Mouse (Mus musculus): ENCODE data around the gene Znrf1. TPM values are rescaled to one million over a fixed set of nuclear protein-coding genes. Genes with fewer than 3 reads are reported as not detected.

The Znrf1 gene
- polyA plus RNA-seq, 1 experiment from 2014 or later, result 39.3 TPM

GRCm38 (mm10) chr8:111521713-111522429 is 14.0 kb upstream of the Znrf1 start, which contains the start of gene Wdr59:
Gene Wdr59 (minus strand): TSS chr8:111522092.
- peak; percentile 100 for ATAC-seq (replicated peaks; ENCODE audit: insufficient number of reproducible peaks, low FRiP score, low TSS enrichment, low read depth)
- H3K4me3 ChIP-seq (ENCODE audit: low read depth, low read length), result peak within 1 kb of the TSS; percentile 69
- H3K27me3 ChIP-seq (ENCODE audit: control insufficient read depth, insufficient read depth, low read length), result no peaks in the 10 kb centered on the region
- no peaks in the 10 kb centered on the region for H3K36me3 ChIP-seq (replicated peaks; ENCODE audit: control insufficient read depth, insufficient read depth, low read depth, low read length)
- H3K4me2 ChIP-seq (ENCODE audit: low read depth, low read length), result peak within 1 kb of the TSS; percentile 61
- DNase-seq (ENCODE audit: low spot score), result peak; percentile 99
- H3K9me3 ChIP-seq (replicated peaks; ENCODE audit: control insufficient read depth, low read length), result no peaks in the 10 kb centered on the region
- H3K9ac ChIP-seq (replicated peaks; ENCODE audit: low read length), result peak within 1 kb of the TSS; percentile 61
- 1% methylated on average over 34 of the region's 34 CpGs for WGBS
- H3K4me1 ChIP-seq (ENCODE audit: control insufficient read depth, insufficient read depth, low read length), result no peaks in the 10 kb centered on the region
- H3K27ac ChIP-seq (replicated peaks; ENCODE audit: low read depth, low read length), result no peak within 1 kb of the TSS

GRCm38 (mm10) chr8:111526403-111527024 is 9.4 kb upstream of the Znrf1 start:
- H3K27me3 ChIP-seq (ENCODE audit: control insufficient read depth, insufficient read depth, low read length), result no peaks in the 10 kb centered on the region
- no peak for ATAC-seq (replicated peaks; ENCODE audit: insufficient number of reproducible peaks, low FRiP score, low TSS enrichment, low read depth)
- no peak for DNase-seq (ENCODE audit: low spot score)
- WGBS, result 71% methylated on average over 6 of the region's 6 CpGs
- no peak overlapping the region for H3K9ac ChIP-seq (replicated peaks; ENCODE audit: low read length)
- no peaks in the 10 kb centered on the region for H3K36me3 ChIP-seq (replicated peaks; ENCODE audit: control insufficient read depth, insufficient read depth, low read depth, low read length)
- H3K9me3 ChIP-seq (replicated peaks; ENCODE audit: control insufficient read depth, low read length), result no peaks in the 10 kb centered on the region
- H3K4me1 ChIP-seq (ENCODE audit: control insufficient read depth, insufficient read depth, low read length), result no peaks in the 10 kb centered on the region
- H3K4me3 ChIP-seq (ENCODE audit: low read depth, low read length), result no peak overlapping the region
- no peak overlapping the region for H3K4me2 ChIP-seq (ENCODE audit: low read depth, low read length)
- no peak overlapping the region for H3K27ac ChIP-seq (replicated peaks; ENCODE audit: low read depth, low read length)

- WGBS, result 75% methylated on average over 8 of the region's 8 CpGs
- Histone ChIP-seq H3K27me3 (ENCODE audit: control insufficient read depth, insufficient read depth, low read length) (no peaks in the 10 kb centered on the region), H3K9ac (replicated peaks; ENCODE audit: low read length) (no peak overlapping the region), H3K9me3 (replicated peaks; ENCODE audit: control insufficient read depth, low read length) (no peaks in the 10 kb centered on the region), H3K36me3 (replicated peaks; ENCODE audit: control insufficient read depth, insufficient read depth, low read depth, low read length) (no peaks in the 10 kb centered on the region), H3K4me2 (ENCODE audit: low read depth, low read length) (no peak overlapping the region), H3K27ac (replicated peaks; ENCODE audit: low read depth, low read length) (no peak overlapping the region), H3K4me1 (ENCODE audit: control insufficient read depth, insufficient read depth, low read length) (no peaks in the 10 kb centered on the region), H3K4me3 (ENCODE audit: low read depth, low read length) (no peak overlapping the region)
- DNase-seq (ENCODE audit: low spot score), result no peak
- ATAC-seq (replicated peaks; ENCODE audit: insufficient number of reproducible peaks, low FRiP score, low TSS enrichment, low read depth), result no peak
These were observed 8.7 kb upstream of the Znrf1 start for GRCm38 (mm10) chr8:111527149-111527548.

GRCm38 (mm10) chr8:111528071-111528470 is 7.8 kb upstream of the Znrf1 start:
- WGBS, result 75% methylated on average over 5 of the region's 5 CpGs
- H3K27ac ChIP-seq (replicated peaks; ENCODE audit: low read depth, low read length), result no peak overlapping the region
- H3K4me3 ChIP-seq (ENCODE audit: low read depth, low read length), result no peak overlapping the region
- H3K36me3 ChIP-seq (replicated peaks; ENCODE audit: control insufficient read depth, insufficient read depth, low read depth, low read length), result no peaks in the 10 kb centered on the region
- no peaks in the 10 kb centered on the region for H3K4me1 ChIP-seq (ENCODE audit: control insufficient read depth, insufficient read depth, low read length)
- no peaks in the 10 kb centered on the region for H3K27me3 ChIP-seq (ENCODE audit: control insufficient read depth, insufficient read depth, low read length)
- no peak overlapping the region for H3K9ac ChIP-seq (replicated peaks; ENCODE audit: low read length)
- no peaks in the 10 kb centered on the region for H3K9me3 ChIP-seq (replicated peaks; ENCODE audit: control insufficient read depth, low read length)
- no peak overlapping the region for H3K4me2 ChIP-seq (ENCODE audit: low read depth, low read length)
- ATAC-seq (replicated peaks; ENCODE audit: insufficient number of reproducible peaks, low FRiP score, low TSS enrichment, low read depth), result no peak
- DNase-seq (ENCODE audit: low spot score), result no peak

- no peak overlapping the region for H3K4me3 ChIP-seq (ENCODE audit: low read depth, low read length)
- H3K9ac ChIP-seq (replicated peaks; ENCODE audit: low read length), result no peak overlapping the region
- no peaks in the 10 kb centered on the region for H3K27me3 ChIP-seq (ENCODE audit: control insufficient read depth, insufficient read depth, low read length)
- no peaks in the 10 kb centered on the region for H3K4me1 ChIP-seq (ENCODE audit: control insufficient read depth, insufficient read depth, low read length)
- ATAC-seq (replicated peaks; ENCODE audit: insufficient number of reproducible peaks, low FRiP score, low TSS enrichment, low read depth) (no peak), DNase-seq (ENCODE audit: low spot score) (no peak)
- 73% methylated on average over 12 of the region's 12 CpGs for WGBS
- no peaks in the 10 kb centered on the region for H3K9me3 ChIP-seq (replicated peaks; ENCODE audit: control insufficient read depth, low read length)
- no peak overlapping the region for H3K27ac ChIP-seq (replicated peaks; ENCODE audit: low read depth, low read length)
- no peak overlapping the region for H3K4me2 ChIP-seq (ENCODE audit: low read depth, low read length)
- H3K36me3 ChIP-seq (replicated peaks; ENCODE audit: control insufficient read depth, insufficient read depth, low read depth, low read length), result no peaks in the 10 kb centered on the region
These were observed 4.7 kb upstream of the Znrf1 start for GRCm38 (mm10) chr8:111531191-111531590.

- Histone ChIP-seq H3K9ac (replicated peaks; ENCODE audit: low read length) (no peak overlapping the region), H3K4me1 (ENCODE audit: control insufficient read depth, insufficient read depth, low read length) (no peaks in the 10 kb centered on the region), H3K27ac (replicated peaks; ENCODE audit: low read depth, low read length) (no peak overlapping the region), H3K4me2 (ENCODE audit: low read depth, low read length) (no peak overlapping the region), H3K27me3 (ENCODE audit: control insufficient read depth, insufficient read depth, low read length) (no peaks in the 10 kb centered on the region), H3K36me3 (replicated peaks; ENCODE audit: control insufficient read depth, insufficient read depth, low read depth, low read length) (no peaks in the 10 kb centered on the region), H3K9me3 (replicated peaks; ENCODE audit: control insufficient read depth, low read length) (no peaks in the 10 kb centered on the region), H3K4me3 (ENCODE audit: low read depth, low read length) (no peak overlapping the region)
- ATAC-seq (replicated peaks; ENCODE audit: insufficient number of reproducible peaks, low FRiP score, low TSS enrichment, low read depth), result no peak
- WGBS, result 88% methylated on average over 17 of the region's 17 CpGs
- DNase-seq (ENCODE audit: low spot score), result no peak
These were observed 4.3 kb upstream of the Znrf1 start for GRCm38 (mm10) chr8:111531621-111532020.

- H3K9me3 ChIP-seq (replicated peaks; ENCODE audit: control insufficient read depth, low read length), result no peaks in the 10 kb centered on the region
- no peak overlapping the region for H3K4me2 ChIP-seq (ENCODE audit: low read depth, low read length)
- 73% methylated on average over 4 of the region's 4 CpGs for WGBS
- no peak overlapping the region for H3K27ac ChIP-seq (replicated peaks; ENCODE audit: low read depth, low read length)
- H3K4me3 ChIP-seq (ENCODE audit: low read depth, low read length), result no peak overlapping the region
- H3K4me1 ChIP-seq (ENCODE audit: control insufficient read depth, insufficient read depth, low read length), result no peaks in the 10 kb centered on the region
- H3K27me3 ChIP-seq (ENCODE audit: control insufficient read depth, insufficient read depth, low read length), result no peaks in the 10 kb centered on the region
- no peaks in the 10 kb centered on the region for H3K36me3 ChIP-seq (replicated peaks; ENCODE audit: control insufficient read depth, insufficient read depth, low read depth, low read length)
- H3K9ac ChIP-seq (replicated peaks; ENCODE audit: low read length), result no peak overlapping the region
- ATAC-seq (replicated peaks; ENCODE audit: insufficient number of reproducible peaks, low FRiP score, low TSS enrichment, low read depth) (no peak), DNase-seq (ENCODE audit: low spot score) (no peak)
These were observed 2.4 kb upstream of the Znrf1 start for GRCm38 (mm10) chr8:111533503-111533902.

- WGBS, result 45% methylated on average over 5 of the region's 5 CpGs
These were observed 406 bp upstream of the Znrf1 start for GRCm38 (mm10) chr8:111535491-111535890.

More at GRCm38 (mm10) chr8:111535491-111535890, 406 bp upstream of the Znrf1 start:
- DNase-seq (ENCODE audit: low spot score) (no peak), ATAC-seq (replicated peaks; ENCODE audit: insufficient number of reproducible peaks, low FRiP score, low TSS enrichment, low read depth) (no peak)
- Histone ChIP-seq H3K4me1 (ENCODE audit: control insufficient read depth, insufficient read depth, low read length) (no peaks in the 10 kb centered on the region), H3K9ac (replicated peaks; ENCODE audit: low read length) (no peak overlapping the region), H3K4me3 (ENCODE audit: low read depth, low read length) (no peak overlapping the region), H3K27me3 (ENCODE audit: control insufficient read depth, insufficient read depth, low read length) (no peaks in the 10 kb centered on the region), H3K27ac (replicated peaks; ENCODE audit: low read depth, low read length) (no peak overlapping the region), H3K36me3 (replicated peaks; ENCODE audit: control insufficient read depth, insufficient read depth, low read depth, low read length) (no peaks in the 10 kb centered on the region), H3K9me3 (replicated peaks; ENCODE audit: control insufficient read depth, low read length) (no peaks in the 10 kb centered on the region), H3K4me2 (ENCODE audit: low read depth, low read length) (no peak overlapping the region; the same call in 1 of the 2 replicates)
